Mouse (Mus musculus): ENCODE measurements around the gene Btaf1. TPM values are rescaled to one million over a fixed set of nuclear protein-coding genes. Genes with fewer than 3 reads are reported as not detected.

Btaf1 gene
- total and polyA plus RNA-seq, 3 experiments: 31.9 to 43.2 (median 38.3) TPM

DNA sequence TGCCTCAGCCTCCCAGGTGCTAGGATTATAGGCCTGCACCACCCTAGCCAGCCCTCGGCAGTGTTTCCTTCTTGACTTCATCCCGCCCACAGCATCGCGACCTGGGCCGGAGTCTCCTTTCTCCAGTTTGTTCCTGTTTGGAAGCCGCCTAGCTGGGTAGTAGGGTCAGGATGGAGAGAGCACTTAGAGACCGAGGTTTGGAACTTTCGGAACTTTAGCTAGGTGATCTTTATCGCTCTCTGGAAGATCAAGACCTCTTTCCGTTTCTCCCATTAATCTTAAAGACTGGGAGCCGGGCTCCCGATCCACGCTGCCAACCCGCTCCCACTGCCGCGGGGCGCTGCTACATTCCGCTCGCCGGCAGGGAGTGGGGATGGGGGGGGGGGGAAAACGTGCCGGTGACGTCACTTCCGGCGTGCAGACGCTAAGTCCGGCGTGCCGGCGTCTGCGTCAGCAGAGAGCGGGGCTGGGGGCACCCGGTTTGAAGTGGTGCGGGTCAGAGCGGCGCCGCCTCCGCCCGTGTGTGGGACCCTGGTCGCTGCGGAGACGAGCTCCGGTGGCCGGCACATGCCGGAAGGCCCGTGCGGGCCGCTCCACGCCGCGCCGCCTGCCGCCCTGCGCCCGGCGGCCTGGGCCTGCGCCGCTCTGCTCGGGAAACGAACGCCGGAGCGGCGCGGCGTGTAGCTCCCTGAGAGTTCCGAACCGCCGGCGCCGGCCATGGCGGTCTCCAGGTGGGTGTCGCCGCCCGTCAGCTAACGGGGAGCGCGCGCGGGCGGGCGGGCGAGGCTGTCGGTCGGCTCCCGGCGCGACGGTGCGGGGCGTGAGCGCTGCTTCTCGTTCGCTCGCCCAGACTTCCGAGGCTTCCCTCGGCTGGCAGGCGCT lies at the start of gene Btaf1 (continued):
- TF ChIP-seq HCFC1 (IDR thresholded peaks at IDR 0.05; ENCODE audit: low read depth, low read length): peak; percentile 77

DNA sequence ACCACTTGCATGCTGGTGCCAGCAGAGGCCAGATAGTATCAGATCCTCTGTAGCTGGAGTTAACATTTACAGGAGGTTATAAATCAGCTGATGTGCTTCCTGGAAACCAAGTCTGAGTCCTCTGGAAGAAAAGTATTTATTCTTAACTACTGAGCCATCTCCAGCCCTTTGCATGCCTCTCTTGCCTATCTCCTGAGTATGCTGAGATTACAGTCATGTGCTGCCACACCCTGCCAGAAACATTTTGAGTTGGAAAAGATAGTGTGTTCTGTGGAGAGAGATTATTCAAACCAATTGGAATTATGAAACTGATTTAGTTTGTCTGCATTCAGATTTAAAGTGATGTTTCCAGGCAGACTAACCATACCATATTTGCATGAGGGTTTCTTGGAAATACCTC lies 48.5 kb upstream of the Btaf1 start:
- dilution Hi-C loops (cut with MboI; ENCODE audit: extremely low pct_ligation_motif_present, extremely low pct_unique_long_range_greater_than_20kb, low sequenced_read_pairs) (no loop called here), in situ Hi-C loops (cut with MboI; ENCODE audit: low pct_ligation_motif_present, low pct_unique_long_range_greater_than_20kb, low sequenced_read_pairs) (no loop called here)
- Histone ChIP-seq H3K9me3 (replicated peaks; ENCODE audit: low read length) (no peaks in the 10 kb centered on the region), H3K27ac (ENCODE audit: insufficient read depth, low read depth) (no peak overlapping the region), H3K4me1 (ENCODE audit: control insufficient read depth in 1 of 2, insufficient read depth in 2 of 2) (no peaks in the 10 kb centered on the region), H3K27me3 (replicated peaks) (no peaks in the 10 kb centered on the region), H3K4me3 (replicated peaks in 1 of 3; ENCODE audit: low read depth in 2 of 3, low read length in 2 of 3, poor library complexity in 1 of 3) (no peak overlapping the region), H3K4me2 (ENCODE audit: insufficient read depth, low read depth, poor library complexity, severe bottlenecking) (no peak overlapping the region), H3K79me2 (replicated peaks; ENCODE audit: control insufficient read depth, extremely low read depth, insufficient read depth, poor library complexity, severe bottlenecking) (no peaks in the 10 kb centered on the region), H3K36me3 (replicated peaks in 1 of 2; ENCODE audit: control insufficient read depth in 1 of 2, insufficient read depth in 1 of 2, low read length in 1 of 2) (peaks cover 67 to 97% of the 10 kb centered on the region in 2 experiments), H3K9ac (ENCODE audit: insufficient read depth, low read depth) (no peak overlapping the region)
- TF ChIP-seq USF1 (IDR thresholded peaks at IDR 0.05; ENCODE audit: low read depth, low read length): no peak
- TF ChIP-seq RCOR1 (conservative IDR thresholded peaks at IDR 0.05; ENCODE audit: low read depth, low read length): no peak
- no peak for TF ChIP-seq MYC (IDR thresholded peaks at IDR 0.05; ENCODE audit: low read depth, low read length)
- no peak for DNase-seq (ENCODE audit: extremely low read depth)

DNA sequence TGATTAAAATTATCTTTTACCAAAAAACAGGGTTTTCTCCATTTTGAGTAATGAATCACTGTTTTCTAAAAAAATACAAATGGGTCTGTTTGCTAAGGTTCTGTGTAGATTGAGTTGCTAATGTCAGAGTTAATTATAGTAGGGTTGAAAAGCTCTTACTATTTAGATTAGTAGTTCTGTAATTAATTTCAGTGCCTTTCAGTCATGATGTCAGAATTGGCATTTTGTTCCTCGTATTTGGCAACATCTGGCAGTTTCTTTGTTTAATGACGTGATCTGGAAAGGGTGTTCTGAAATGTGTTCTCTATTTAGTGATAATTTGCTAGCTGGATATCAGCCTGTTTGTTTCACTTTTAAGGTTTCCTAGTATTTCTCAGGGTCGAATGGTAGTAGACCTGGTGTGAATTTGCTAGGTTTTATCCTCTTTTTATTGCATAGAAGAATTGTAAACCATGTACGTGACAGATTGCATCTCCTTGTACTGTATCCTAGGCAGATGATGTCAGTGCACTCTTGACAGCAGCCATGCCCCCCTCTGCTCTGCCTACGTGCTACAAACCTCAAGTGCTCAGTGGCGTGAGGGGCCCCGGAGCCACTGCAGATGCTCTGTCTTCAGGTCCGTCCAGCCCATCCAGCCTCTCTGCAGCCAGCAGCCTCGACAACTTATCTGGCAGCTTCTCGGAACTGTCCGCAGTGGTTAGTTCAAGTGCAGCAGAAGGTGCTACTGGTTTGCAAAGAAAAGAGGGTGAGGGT lies 47.0 kb upstream of the Btaf1 start:
- TF ChIP-seq MAZ (IDR thresholded peaks at IDR 0.05; ENCODE audit: low read depth, low read length) (no peak), JUN (IDR thresholded peaks at IDR 0.05; ENCODE audit: insufficient read depth, low read depth, low read length) (no peak), CTCF (conservative IDR thresholded peaks at IDR 0.05 in 1 of 2, IDR thresholded peaks at IDR 0.05 in 1 of 2; ENCODE audit: low read depth in 2 of 2, low read length in 2 of 2) (no peak), ELF1 (IDR thresholded peaks at IDR 0.05; ENCODE audit: low read depth, low read length) (no peak)
- dilution Hi-C loops (cut with MboI; ENCODE audit: extremely low pct_ligation_motif_present, extremely low pct_unique_long_range_greater_than_20kb, low sequenced_read_pairs) (no loop called here), in situ Hi-C loops (cut with MboI; ENCODE audit: low pct_ligation_motif_present, low pct_unique_long_range_greater_than_20kb, low sequenced_read_pairs) (no loop called here)
- Histone ChIP-seq H3K4me1 (ENCODE audit: control insufficient read depth in 1 of 2, insufficient read depth in 2 of 2) (no peaks in the 10 kb centered on the region), H3K4me3 (replicated peaks in 1 of 3; ENCODE audit: low read depth in 2 of 3, low read length in 2 of 3, poor library complexity in 1 of 3) (no peak overlapping the region), H3K36me3 (replicated peaks in 1 of 2; ENCODE audit: control insufficient read depth in 1 of 2, insufficient read depth in 1 of 2, low read length in 1 of 2) (peaks cover 68 to 97% of the 10 kb centered on the region in 2 experiments), H3K9ac (ENCODE audit: insufficient read depth, low read depth) (no peak overlapping the region), H3K4me2 (ENCODE audit: insufficient read depth, low read depth, poor library complexity, severe bottlenecking) (no peak overlapping the region), H3K79me2 (replicated peaks; ENCODE audit: control insufficient read depth, extremely low read depth, insufficient read depth, poor library complexity, severe bottlenecking) (no peaks in the 10 kb centered on the region), H3K9me3 (replicated peaks; ENCODE audit: low read length) (no peaks in the 10 kb centered on the region), H3K27ac (ENCODE audit: insufficient read depth, low read depth) (no peak overlapping the region), H3K27me3 (replicated peaks) (no peaks in the 10 kb centered on the region)
- no peak for DNase-seq (ENCODE audit: extremely low read depth)
